Mouse (Mus musculus) bone marrow, adult 2 months (tissue): ENCODE data around the gene Defb25.

Source experiments
- CTCF ChIP-seq: fragments of 200-500 bp; IDR thresholded peaks from 2 replicates; pipeline ENCODE4 v1.5.1; 2011; ENCODE audit warnings: low read length, control low read depth; ENCODE audit not compliant: control insufficient read depth, insufficient read depth
- POLR2A ChIP-seq: fragments of 200-500 bp; IDR thresholded peaks from 2 replicates; pipeline ENCODE4 v1.6.1; 2011; ENCODE audit warnings: low read depth, mild to moderate bottlenecking, control low read depth, low read length, borderline replicate concordance; ENCODE audit not compliant: control insufficient read depth

DNA sequence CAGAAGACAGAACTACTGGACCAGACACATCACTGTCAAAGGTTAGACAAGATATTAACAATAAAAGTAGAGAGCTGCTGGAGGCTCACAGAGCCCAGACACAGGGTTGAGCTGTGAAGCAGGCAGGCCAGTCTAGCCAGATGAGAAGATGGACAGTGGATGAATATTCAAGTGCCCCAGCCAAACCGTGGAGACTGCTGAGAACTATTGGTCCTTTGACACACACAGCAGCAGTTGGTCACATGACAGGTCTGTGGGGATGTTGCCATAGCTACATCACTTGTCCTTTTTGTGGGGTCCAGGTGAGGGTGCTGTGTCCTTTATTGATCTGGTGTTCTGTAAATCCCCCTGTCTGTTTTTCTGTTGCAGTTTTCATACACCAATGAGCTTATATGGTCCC is 2.4 kb upstream of the Defb25 start:
- no peak for TF ChIP-seq CTCF
- TF ChIP-seq POLR2A = no peak
